Mouse (Mus musculus): ENCODE data around the gene Sri. TPM values are rescaled to one million over a fixed set of nuclear protein-coding genes. Genes with fewer than 3 reads are reported as not detected.

The Sri gene
- polyA plus RNA-seq, 1 experiment from 2014 or later = 206 TPM

GRCm38 (mm10) chr5:8063207-8063606, 17.3 kb downstream of the Sri start:
- no peak overlapping the region for H3K27ac ChIP-seq
- no peak overlapping the region for H3K4me3 ChIP-seq
- no peaks in the 10 kb centered on the region for H3K27me3 ChIP-seq (ENCODE audit: low read depth, poor library complexity, severe bottlenecking)
- peaks cover 73% of the 10 kb centered on the region for H3K36me3 ChIP-seq
- no peaks in the 10 kb centered on the region for H3K4me1 ChIP-seq
- H3K9me3 ChIP-seq (replicated peaks) = no peaks in the 10 kb centered on the region
- 74% methylated on average over 6 of the region's 6 CpGs for WGBS
- no peak for DNase-seq (ENCODE audit: low spot score)

GRCm38 (mm10) chr5:8073406-8073805, 27.5 kb downstream of the Sri start:
- H3K4me3 ChIP-seq = no peak overlapping the region
- H3K4me1 ChIP-seq = no peaks in the 10 kb centered on the region
- no peaks in the 10 kb centered on the region for H3K9me3 ChIP-seq (replicated peaks)
- DNase-seq (ENCODE audit: low spot score) = no peak
- H3K27me3 ChIP-seq (ENCODE audit: low read depth, poor library complexity, severe bottlenecking) = no peaks in the 10 kb centered on the region
- H3K27ac ChIP-seq = no peak overlapping the region
- 92% methylated on average over 9 of the region's 9 CpGs for WGBS
- peaks cover 16% of the 10 kb centered on the region for H3K36me3 ChIP-seq

DNA sequence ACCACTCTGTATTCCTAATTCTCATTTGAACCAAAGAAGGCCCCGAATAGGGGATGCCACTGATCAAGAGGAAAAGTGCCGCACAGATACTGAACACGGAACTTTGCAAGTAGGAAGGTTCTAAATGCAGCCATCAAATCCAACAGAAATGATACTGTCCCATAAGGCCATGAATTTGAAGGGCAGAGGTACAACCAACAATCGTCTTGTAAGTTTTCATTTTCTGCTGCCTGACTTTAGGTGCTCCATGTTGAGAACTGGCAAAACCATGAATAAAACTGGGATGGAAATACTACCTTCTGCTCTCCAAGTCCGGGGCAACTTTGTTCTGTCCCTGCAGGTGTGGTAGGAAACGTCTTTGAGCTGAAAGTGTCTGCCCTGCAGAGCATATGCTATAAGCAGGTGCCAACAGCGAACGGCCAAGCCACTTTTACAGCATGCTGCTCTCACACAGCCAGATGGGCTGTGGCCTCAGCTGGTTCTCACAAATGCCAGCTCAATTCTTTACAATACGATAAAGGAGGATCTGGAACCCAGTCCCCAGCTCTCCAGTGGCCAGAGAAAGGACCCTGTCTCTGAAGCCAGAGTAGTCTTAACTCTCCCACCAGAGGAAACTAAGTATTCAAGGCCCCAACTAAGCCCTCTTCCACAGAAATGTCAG, 28.2 kb downstream of the Sri start:
- WGBS = 88% methylated on average over 9 of the region's 9 CpGs
- no peak overlapping the region for H3K27ac ChIP-seq
- H3K36me3 ChIP-seq = peaks cover 15% of the 10 kb centered on the region
- no peaks in the 10 kb centered on the region for H3K9me3 ChIP-seq (replicated peaks)
- H3K4me3 ChIP-seq = no peak overlapping the region
- no peaks in the 10 kb centered on the region for H3K4me1 ChIP-seq
- no peak for DNase-seq (ENCODE audit: low spot score)
- no peaks in the 10 kb centered on the region for H3K27me3 ChIP-seq (ENCODE audit: low read depth, poor library complexity, severe bottlenecking)

DNA sequence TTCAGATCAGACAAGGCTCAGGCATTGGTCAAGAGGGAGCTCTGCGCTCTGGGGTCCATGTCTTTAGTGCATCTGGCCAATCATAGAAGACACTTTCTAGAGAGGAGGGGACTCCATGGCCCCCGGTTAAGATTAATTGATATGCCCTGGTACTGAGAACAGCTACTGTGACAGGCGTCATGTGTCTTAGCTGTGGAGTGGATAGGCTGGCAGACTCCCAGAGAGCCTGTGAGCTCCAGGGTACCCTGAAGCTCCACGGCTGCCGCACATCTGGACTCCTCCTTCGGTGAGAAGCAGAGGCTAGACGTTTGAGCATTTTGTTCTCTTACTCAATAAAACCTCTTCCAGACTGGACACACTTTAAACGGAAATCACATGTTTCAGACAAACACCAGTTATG, 31.6 kb downstream of the Sri start:
- H3K9me3 ChIP-seq (replicated peaks) = no peaks in the 10 kb centered on the region
- H3K36me3 ChIP-seq = peaks cover 6% of the 10 kb centered on the region; the same call in 1 of the 2 replicates
- H3K27me3 ChIP-seq (ENCODE audit: low read depth, poor library complexity, severe bottlenecking) = no peaks in the 10 kb centered on the region
- H3K4me3 ChIP-seq = no peak overlapping the region
- no peak for DNase-seq (ENCODE audit: low spot score)
- H3K4me1 ChIP-seq = no peaks in the 10 kb centered on the region
- WGBS = 87% methylated on average over 8 of the region's 8 CpGs
- no peak overlapping the region for H3K27ac ChIP-seq

GRCm38 (mm10) chr5:8082800-8083509, 37.1 kb downstream of the Sri start:
- Histone ChIP-seq H3K4me3 (no peak overlapping the region), H3K4me1 (no peaks in the 10 kb centered on the region), H3K36me3 (no peaks in the 10 kb centered on the region), H3K27me3 (ENCODE audit: low read depth, poor library complexity, severe bottlenecking) (no peaks in the 10 kb centered on the region), H3K27ac (no peak overlapping the region), H3K9me3 (replicated peaks) (no peaks in the 10 kb centered on the region)
- 73% methylated on average over 20 of the region's 20 CpGs for WGBS
- no peak for DNase-seq (ENCODE audit: low spot score)

GRCm38 (mm10) chr5:8085661-8086060, 39.8 kb downstream of the Sri start:
- no peaks in the 10 kb centered on the region for H3K9me3 ChIP-seq (replicated peaks)
- H3K4me1 ChIP-seq = no peaks in the 10 kb centered on the region
- H3K36me3 ChIP-seq = no peaks in the 10 kb centered on the region
- DNase-seq (ENCODE audit: low spot score) = no peak
- no peaks in the 10 kb centered on the region for H3K27me3 ChIP-seq (ENCODE audit: low read depth, poor library complexity, severe bottlenecking)
- WGBS = 91% methylated on average over 3 of the region's 3 CpGs
- no peak overlapping the region for H3K4me3 ChIP-seq
- no peak overlapping the region for H3K27ac ChIP-seq

DNA sequence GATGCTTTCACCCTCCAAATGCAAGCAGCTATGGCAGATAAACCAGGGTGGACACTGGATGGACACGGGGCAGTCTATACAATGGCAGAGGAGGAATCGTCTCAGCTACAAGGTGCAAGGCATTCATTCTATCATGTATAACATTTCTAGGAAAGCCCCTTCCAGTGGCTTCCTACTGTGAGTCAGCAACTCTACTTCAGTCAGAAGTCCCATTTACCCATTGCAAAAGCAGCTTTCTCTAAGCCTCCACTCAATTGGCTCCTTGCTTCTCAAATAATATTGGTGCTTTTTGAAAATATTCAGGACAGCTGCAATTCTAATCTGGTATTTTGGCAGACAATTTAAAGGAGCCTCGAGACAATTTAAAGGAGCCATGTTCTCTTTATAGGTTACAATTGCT, 42.3 kb downstream of the Sri start:
- H3K36me3 ChIP-seq = no peaks in the 10 kb centered on the region
- no peak overlapping the region for H3K4me3 ChIP-seq
- H3K27ac ChIP-seq = no peak overlapping the region
- H3K27me3 ChIP-seq (ENCODE audit: low read depth, poor library complexity, severe bottlenecking) = no peaks in the 10 kb centered on the region
- DNase-seq (ENCODE audit: low spot score) = no peak
- no peaks in the 10 kb centered on the region for H3K9me3 ChIP-seq (replicated peaks)
- WGBS = 84% methylated on average over 3 of the region's 3 CpGs
- no peaks in the 10 kb centered on the region for H3K4me1 ChIP-seq

GRCm38 (mm10) chr5:8094921-8095320, 49.0 kb downstream of the Sri start:
- no peaks in the 10 kb centered on the region for H3K36me3 ChIP-seq
- H3K9me3 ChIP-seq (replicated peaks) = no peaks in the 10 kb centered on the region
- WGBS = 80% methylated on average over 5 of the region's 5 CpGs
- no peaks in the 10 kb centered on the region for H3K4me1 ChIP-seq
- DNase-seq (ENCODE audit: low spot score) = no peak
- no peak overlapping the region for H3K4me3 ChIP-seq
- H3K27me3 ChIP-seq (ENCODE audit: low read depth, poor library complexity, severe bottlenecking) = no peaks in the 10 kb centered on the region
- H3K27ac ChIP-seq = no peak overlapping the region

DNA sequence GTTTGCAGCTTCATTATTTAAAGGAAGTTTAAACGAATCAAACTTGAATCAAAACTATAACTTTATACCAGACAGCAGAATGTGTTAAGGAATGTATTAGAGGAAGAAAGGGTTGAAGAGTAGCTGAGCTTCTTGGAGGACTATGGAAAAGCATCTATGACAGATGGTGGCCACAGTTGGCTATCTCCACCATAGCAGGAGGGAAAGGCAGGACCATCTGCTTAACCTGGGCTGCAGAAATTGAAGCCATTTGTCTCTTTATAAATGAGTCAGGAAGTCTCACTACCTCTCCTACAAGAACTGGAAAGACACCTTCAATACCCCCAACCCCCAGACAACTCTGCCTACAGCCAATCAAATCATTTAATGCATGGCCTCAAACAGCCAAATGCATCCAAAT, 49.8 kb downstream of the Sri start:
- WGBS = 83% methylated on average over 1 of the region's 1 CpGs
- Histone ChIP-seq H3K36me3 (no peaks in the 10 kb centered on the region), H3K27me3 (ENCODE audit: low read depth, poor library complexity, severe bottlenecking) (no peaks in the 10 kb centered on the region), H3K4me3 (no peak overlapping the region), H3K27ac (no peak overlapping the region), H3K9me3 (replicated peaks) (no peaks in the 10 kb centered on the region), H3K4me1 (no peaks in the 10 kb centered on the region)
- DNase-seq (ENCODE audit: low spot score) = no peak

DNA sequence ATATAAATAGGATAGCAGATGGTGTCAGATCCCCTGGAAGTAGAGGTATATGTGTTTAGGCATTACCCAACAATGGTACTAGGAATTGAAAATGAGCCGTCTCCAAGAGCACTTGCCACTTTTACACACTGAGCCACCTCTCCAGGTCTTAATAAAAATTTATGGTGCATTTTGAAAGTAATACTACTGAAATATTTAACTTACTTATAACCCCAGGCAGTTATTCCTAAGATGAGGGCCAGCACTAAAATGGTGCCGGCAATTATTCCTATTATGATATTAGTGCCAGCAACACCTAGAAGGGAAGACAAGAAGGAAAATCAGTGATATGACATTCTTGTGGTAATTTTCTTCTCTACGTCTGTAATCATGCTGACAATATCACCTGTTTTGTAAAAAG, 65.8 kb downstream of the Sri start:
- no peak overlapping the region for H3K4me3 ChIP-seq
- H3K27ac ChIP-seq = no peak overlapping the region
- no peaks in the 10 kb centered on the region for H3K27me3 ChIP-seq (ENCODE audit: low read depth, poor library complexity, severe bottlenecking)
- no peaks in the 10 kb centered on the region for H3K36me3 ChIP-seq
- 91% methylated on average over 3 of the region's 3 CpGs for WGBS
- no peak for DNase-seq (ENCODE audit: low spot score)
- H3K4me1 ChIP-seq = no peaks in the 10 kb centered on the region
- no peaks in the 10 kb centered on the region for H3K9me3 ChIP-seq (replicated peaks)

- no peaks in the 10 kb centered on the region for H3K9me3 ChIP-seq (replicated peaks)
- no peak overlapping the region for H3K4me3 ChIP-seq
- DNase-seq (ENCODE audit: low spot score) = no peak
- WGBS = 92% methylated on average over 5 of the region's 5 CpGs
- no peaks in the 10 kb centered on the region for H3K27me3 ChIP-seq (ENCODE audit: low read depth, poor library complexity, severe bottlenecking)
- H3K4me1 ChIP-seq = no peaks in the 10 kb centered on the region
- no peaks in the 10 kb centered on the region for H3K36me3 ChIP-seq
- no peak overlapping the region for H3K27ac ChIP-seq
Observed at GRCm38 (mm10) chr5:8112246-8112645, 66.4 kb downstream of the Sri start.

DNA sequence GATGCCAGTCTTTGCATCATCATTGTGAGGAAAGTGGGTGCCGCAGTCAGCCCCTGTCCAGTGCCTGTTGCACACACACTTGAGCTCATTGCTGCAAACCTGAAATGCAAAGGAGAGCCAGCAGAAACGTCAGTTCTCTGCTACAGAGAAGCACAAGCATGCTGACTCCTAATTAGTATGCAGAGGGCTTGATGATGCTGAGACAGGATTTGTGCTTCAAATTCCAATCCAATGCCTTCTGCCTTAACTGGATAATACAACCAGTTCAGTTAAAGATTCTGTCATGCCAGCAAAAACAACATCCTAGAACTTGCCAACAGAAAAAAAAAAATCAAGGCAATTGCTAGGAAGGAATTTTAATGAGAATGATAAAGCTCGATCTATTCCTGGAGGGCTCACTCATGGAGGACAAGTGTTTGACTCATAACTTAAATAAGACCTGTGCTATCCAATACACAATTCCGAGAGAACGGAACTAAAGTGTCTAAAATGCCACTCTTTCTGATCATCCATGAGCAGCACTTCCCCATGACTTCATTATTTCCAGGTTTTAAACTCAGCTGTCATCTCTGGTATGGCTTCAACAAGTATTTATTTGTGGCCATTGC, 70.8 kb downstream of the Sri start:
- no peak for DNase-seq (ENCODE audit: low spot score)
- no peaks in the 10 kb centered on the region for H3K36me3 ChIP-seq
- no peak overlapping the region for H3K27ac ChIP-seq
- no peak overlapping the region for H3K4me3 ChIP-seq
- no peaks in the 10 kb centered on the region for H3K27me3 ChIP-seq (ENCODE audit: low read depth, poor library complexity, severe bottlenecking)
- WGBS = 85% methylated on average over 5 of the region's 5 CpGs
- H3K9me3 ChIP-seq (replicated peaks) = no peaks in the 10 kb centered on the region
- no peaks in the 10 kb centered on the region for H3K4me1 ChIP-seq
